Mouse (Mus musculus) ES-E14 (cell line): Measurements from ENCODE around the gene Snx14.

Experiments
- CHD2 ChIP-seq: IDR thresholded peaks from 2 replicates; pipeline ENCODE4 v1.6.1; 2014; ENCODE audit warnings: mild to moderate bottlenecking, low read depth, low read length, inconsistent platforms
- MAFK ChIP-seq: IDR thresholded peaks from 2 replicates; pipeline ENCODE4 v1.6.1; 2014; ENCODE audit warnings: mild to moderate bottlenecking, low read depth, low read length, inconsistent platforms; ENCODE audit not compliant: insufficient read depth
- ZC3H11A ChIP-seq: IDR thresholded peaks from 2 replicates; pipeline ENCODE4 v1.6.1; 2012; ENCODE audit warnings: low read depth, mild to moderate bottlenecking, inconsistent platforms, low read length, borderline replicate concordance

- TF ChIP-seq MAFK: no peak
- no peak for TF ChIP-seq ZC3H11A
- no peak for TF ChIP-seq CHD2
Observed at GRCm38 (mm10) chr9:88437342-88438236, 1.2 kb downstream of the Snx14 start.
